Mouse (Mus musculus): ENCODE measurements at regions not wholly inside any gene's neighbourhood (a gene's known extent, or its start where the extent isn't known, plus 50 kb on each side); places are given as distances from the start of the nearest gene placed in this dataset.
"Not testable (repeated sequence)": the region's sequence is repeated elsewhere in the genome, so short reads cannot be mapped to it uniquely, and the experiment has no call there.

- not testable (repeated sequence) for H3K27me3 ChIP-seq; H3K4me2 ChIP-seq (replicated peaks); H3K36me3 ChIP-seq; H3K4me3 ChIP-seq; ATAC-seq (ENCODE audit: low FRiP score, low read depth); H3K4me1 ChIP-seq; H3K27ac ChIP-seq (replicated peaks); H3K9ac ChIP-seq (replicated peaks)
- WGBS: 73% methylated on average over 2 of the region's 2 CpGs
- H3K9me3 ChIP-seq: peaks cover 69% of the 10 kb centered on the region
Observed at GRCm38 (mm10) chr12:18327136-18327535, 187.2 kb upstream of the 5730507C01Rik start.

- not testable (repeated sequence) for H3K27ac ChIP-seq (replicated peaks); H3K27me3 ChIP-seq; H3K4me2 ChIP-seq (replicated peaks); ATAC-seq (ENCODE audit: low FRiP score, low read depth); H3K36me3 ChIP-seq; H3K4me3 ChIP-seq; H3K4me1 ChIP-seq; H3K9ac ChIP-seq (replicated peaks)
- WGBS: 60% methylated on average over 1 of the region's 1 CpGs
- peaks cover 26% of the 10 kb centered on the region for H3K9me3 ChIP-seq
Observed at GRCm38 (mm10) chr12:18346692-18347091, 167.6 kb upstream of the 5730507C01Rik start.

- H3K9ac ChIP-seq (replicated peaks); H3K4me1 ChIP-seq; ATAC-seq (ENCODE audit: low FRiP score, low read depth); H3K4me2 ChIP-seq (replicated peaks); H3K4me3 ChIP-seq; H3K36me3 ChIP-seq; H3K27ac ChIP-seq (replicated peaks); H3K27me3 ChIP-seq: not testable (repeated sequence)
- no CpG with 5 or more reads among the region's 1 CpGs for WGBS
- H3K9me3 ChIP-seq: peaks cover 26% of the 10 kb centered on the region
Observed at GRCm38 (mm10) chr12:18347122-18347521, 167.2 kb upstream of the 5730507C01Rik start.

GRCm38 (mm10) chr12:18387257-18387656, 127.1 kb upstream of the 5730507C01Rik start:
- WGBS: 23% methylated on average over 26 of the region's 41 CpGs
- H3K9ac ChIP-seq (replicated peaks): no peak overlapping the region
- no peak overlapping the region for H3K4me3 ChIP-seq
- no peak overlapping the region for H3K27ac ChIP-seq (replicated peaks)
- H3K27me3 ChIP-seq: no peaks in the 10 kb centered on the region
- no peak for ATAC-seq (ENCODE audit: low FRiP score, low read depth)
- no peak overlapping the region for H3K4me2 ChIP-seq (replicated peaks)
- H3K9me3 ChIP-seq: peaks cover 53% of the 10 kb centered on the region
- no peaks in the 10 kb centered on the region for H3K36me3 ChIP-seq
- H3K4me1 ChIP-seq: no peaks in the 10 kb centered on the region

- H3K9ac ChIP-seq (replicated peaks): no peak overlapping the region
- H3K4me2 ChIP-seq (replicated peaks): no peak overlapping the region
- ATAC-seq (ENCODE audit: low FRiP score, low read depth): no peak
- 35% methylated on average over 28 of the region's 28 CpGs for WGBS
- H3K27me3 ChIP-seq: no peaks in the 10 kb centered on the region
- no peak overlapping the region for H3K4me3 ChIP-seq
- no peaks in the 10 kb centered on the region for H3K36me3 ChIP-seq
- no peak overlapping the region for H3K27ac ChIP-seq (replicated peaks)
- H3K9me3 ChIP-seq: peaks cover 53% of the 10 kb centered on the region
- H3K4me1 ChIP-seq: no peaks in the 10 kb centered on the region
Observed at GRCm38 (mm10) chr12:18387821-18388220, 126.5 kb upstream of the 5730507C01Rik start.

Data from midbrain, embryonic 12.5 days (tissue).